Mouse (Mus musculus) liver, embryonic 11.5 days (tissue): ENCODE measurements around the gene Mgat4a. TPM values are rescaled to one million over a fixed set of nuclear protein-coding genes. Genes with fewer than 3 reads are reported as not detected.

ENCODE experiments used
- ATAC-seq: fragments of 200-750 bp; cut with Nextera tagmentation; replicated peaks from 2 replicates; pipeline ENCODE4 v1.8.0; 2017; ENCODE audit warnings: moderate number of reproducible peaks, mild to moderate bottlenecking, moderate TSS enrichment, moderate library complexity; ENCODE audit not compliant: low FRiP score
- DNase-seq: peaks from one replicate; pipeline ENCODE4 v3.0.0-alpha.2; 2017; ENCODE audit warnings: low spot score
- H3K27ac ChIP-seq: fragments of 300-500 bp; sonication (generic); 2 replicates; pipeline ENCODE4 v1.5.1; 2014; ENCODE audit warnings: mild to moderate bottlenecking, low read depth, low read length, control low read depth
- H3K27me3 ChIP-seq: fragments of 300-500 bp; sonication (generic); replicated peaks from 2 replicates; pipeline ENCODE4 v1.6.1; 2014; ENCODE audit warnings: low read length, mixed read lengths; ENCODE audit not compliant: control insufficient read depth, insufficient read depth
- H3K36me3 ChIP-seq: fragments of 300-500 bp; sonication (generic); 2 replicates; pipeline ENCODE4 v1.6.1; 2014; ENCODE audit warnings: mild to moderate bottlenecking, low read length, moderate library complexity, mixed read lengths; ENCODE audit not compliant: control insufficient read depth, insufficient read depth
- H3K4me1 ChIP-seq: fragments of 300-500 bp; sonication (generic); replicated peaks from 2 replicates; pipeline ENCODE4 v1.6.1; 2014; ENCODE audit warnings: low read length, mixed read lengths; ENCODE audit not compliant: control insufficient read depth, insufficient read depth
- H3K4me2 ChIP-seq: fragments of 300-500 bp; sonication (generic); 2 replicates; pipeline ENCODE4 v1.6.1; 2014; ENCODE audit warnings: mild to moderate bottlenecking, control low read depth, moderate library complexity
- H3K4me3 ChIP-seq: fragments of 300-500 bp; sonication (generic); 2 replicates; pipeline ENCODE4 v1.5.1; 2014; ENCODE audit warnings: low read depth, low read length, control low read depth
- H3K9ac ChIP-seq: fragments of 300-500 bp; sonication (generic); 2 replicates; pipeline ENCODE4 v1.6.1; 2014; ENCODE audit warnings: low read depth, low read length, control low read depth
- H3K9me3 ChIP-seq: fragments of 300-500 bp; sonication (generic); 2 replicates; pipeline ENCODE4 v1.6.1; 2016; ENCODE audit warnings: low read length, inconsistent platforms, mixed read lengths; ENCODE audit not compliant: control insufficient read depth
- WGBS: fragments of 180-500 bp; shearing (Covaris S2); extraction: QIAGEN DNeasy Blood & Tissue Kit; methylation state at CpG from one replicate; pipeline ENCODE4 v1.1.7; 2014; 5-methylcytosine and 5-hydroxymethylcytosine counted together
- polyA plus RNA-seq: library from polyadenylated mRNA; unstranded; fragments of >200 nt; fragmentation: Nextera tagmentation; extraction: Ambion mirVana; gene quantifications from 2 replicates; pipeline ENCODE4 v1.2.1, GENCODE M21; 2014

The Mgat4a gene
- 2.6 TPM in 2 replicates for polyA plus RNA-seq

DNA sequence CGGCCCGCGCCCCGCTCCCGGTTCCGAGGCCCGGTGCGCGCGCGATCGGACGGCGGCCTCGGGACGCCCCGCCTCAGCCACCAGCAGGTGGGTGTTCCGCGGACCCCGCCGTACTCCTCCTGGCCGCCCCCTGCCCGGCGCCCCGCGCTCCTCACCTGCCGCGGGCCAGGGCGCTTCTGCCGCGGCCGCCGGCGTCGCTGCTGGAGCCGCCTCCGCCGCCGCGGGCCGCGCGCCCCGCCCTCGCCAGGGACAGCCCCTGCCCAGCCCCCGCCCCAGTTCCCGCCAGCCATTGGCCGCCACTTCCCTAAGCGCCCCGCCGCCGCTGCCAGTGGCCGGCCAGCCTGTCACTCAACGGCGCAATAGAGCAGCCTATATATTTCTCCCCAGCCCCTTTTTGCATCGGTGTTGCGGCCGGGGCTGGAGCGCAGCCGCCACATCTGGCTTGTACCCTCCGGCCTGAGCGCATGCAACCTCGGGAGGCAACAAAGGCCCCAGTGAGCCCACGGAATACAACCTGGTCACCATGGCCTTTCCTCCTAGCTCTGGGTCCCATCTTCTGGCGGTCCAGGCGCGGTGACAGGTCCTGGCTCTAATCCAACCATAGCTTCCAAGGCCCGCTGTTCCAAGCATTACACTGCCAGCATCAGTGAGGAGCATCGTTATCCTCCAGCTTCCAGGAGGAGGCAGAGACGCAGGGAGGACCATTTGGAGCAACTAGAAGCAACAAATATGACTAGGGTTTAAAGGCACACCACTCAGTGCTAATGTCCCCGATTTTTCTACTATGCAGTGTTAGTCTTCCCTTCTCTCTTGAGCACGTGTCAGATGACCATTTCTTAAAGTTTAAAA lies at the start of gene Mgat4a:
TSS of gene Mgat4a (minus strand) at position 207 of the 849 bp plus-strand sequence.
- Histone ChIP-seq H3K9ac (peak within 1 kb of the TSS; percentile 73), H3K4me2 (peak within 1 kb of the TSS; percentile 99), H3K27me3 (peaks cover 19% of the 10 kb centered on the region), H3K36me3 (no peaks in the 10 kb centered on the region), H3K4me1 (peaks cover 6% of the 10 kb centered on the region; the same call in 1 of the 2 replicates), H3K4me3 (peak within 1 kb of the TSS; percentile 85), H3K9me3 (no peaks in the 10 kb centered on the region), H3K27ac (no peak within 1 kb of the TSS)
- ATAC-seq (peak; percentile 99), DNase-seq (peak; percentile 86)
- WGBS = 1% methylated on average over 59 of the region's 72 CpGs

- ATAC-seq (no peak), DNase-seq (no peak)
- Histone ChIP-seq H3K9me3 (no peaks in the 10 kb centered on the region), H3K4me3 (no peak overlapping the region), H3K27me3 (no peaks in the 10 kb centered on the region), H3K4me1 (no peaks in the 10 kb centered on the region), H3K36me3 (no peaks in the 10 kb centered on the region), H3K9ac (no peak overlapping the region), H3K4me2 (no peak overlapping the region), H3K27ac (no peak overlapping the region)
- 55% methylated on average over 13 of the region's 13 CpGs for WGBS
Measured at GRCm38 (mm10) chr1:37585809-37586480, 45.1 kb upstream of the Mgat4a start.

- H3K36me3 ChIP-seq = no peaks in the 10 kb centered on the region
- H3K27me3 ChIP-seq = no peaks in the 10 kb centered on the region
- DNase-seq (no peak), ATAC-seq (no peak)
- H3K4me3 ChIP-seq = no peak overlapping the region
- H3K9ac ChIP-seq = no peak overlapping the region
- no peak overlapping the region for H3K27ac ChIP-seq
- H3K9me3 ChIP-seq = no peaks in the 10 kb centered on the region
- H3K4me1 ChIP-seq = no peaks in the 10 kb centered on the region
- H3K4me2 ChIP-seq = no peak overlapping the region
- WGBS = 63% methylated on average over 9 of the region's 9 CpGs
Measured at GRCm38 (mm10) chr1:37583795-37584464, 43.1 kb upstream of the Mgat4a start.

DNA sequence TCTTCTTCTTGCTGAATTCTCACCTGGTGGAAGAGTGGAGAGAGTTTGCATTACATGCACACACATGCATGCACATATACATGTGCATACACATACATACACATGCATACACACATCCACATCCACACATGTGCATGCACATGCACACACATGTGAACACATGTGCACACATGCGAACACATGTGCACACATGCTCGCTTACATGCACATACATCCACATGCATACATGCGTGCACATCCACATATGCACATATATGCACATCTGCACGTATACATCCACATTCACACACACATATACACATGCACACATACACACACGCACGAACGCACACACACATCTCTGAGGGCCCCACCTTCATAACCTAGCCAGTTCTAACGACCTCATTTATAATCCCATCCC lies 42.4 kb upstream of the Mgat4a start:
- Histone ChIP-seq H3K9me3 (no peaks in the 10 kb centered on the region), H3K27ac (no peak overlapping the region), H3K4me3 (no peak overlapping the region), H3K9ac (no peak overlapping the region), H3K4me2 (no peak overlapping the region), H3K36me3 (no peaks in the 10 kb centered on the region), H3K27me3 (no peaks in the 10 kb centered on the region), H3K4me1 (no peaks in the 10 kb centered on the region)
- no peak for DNase-seq
- ATAC-seq = no peak
- 88% methylated on average over 8 of the region's 8 CpGs for WGBS

DNA sequence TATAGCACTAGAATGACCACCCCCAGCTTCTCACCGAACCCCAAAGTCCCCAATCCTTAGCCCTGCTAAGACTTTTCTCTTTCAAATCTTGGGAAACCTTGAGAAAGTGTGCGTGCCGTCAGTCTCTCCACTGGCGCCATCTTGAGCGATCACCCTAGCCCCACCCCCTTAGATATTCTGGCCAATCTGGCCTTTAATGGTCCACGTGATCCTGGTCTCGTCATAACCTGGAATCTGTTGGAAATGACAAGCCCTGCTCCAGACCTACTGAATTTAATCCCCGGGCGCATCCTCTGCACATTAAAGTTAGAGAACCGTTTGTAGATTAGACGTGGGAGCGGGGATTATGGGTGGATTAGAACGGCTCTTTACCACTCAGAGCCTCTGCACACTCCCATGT lies 38.9 kb upstream of the Mgat4a start:
- H3K27me3 ChIP-seq = no peaks in the 10 kb centered on the region
- H3K4me2 ChIP-seq = no peak overlapping the region
- DNase-seq (no peak), ATAC-seq (no peak)
- no peaks in the 10 kb centered on the region for H3K4me1 ChIP-seq
- no peak overlapping the region for H3K4me3 ChIP-seq
- no peaks in the 10 kb centered on the region for H3K9me3 ChIP-seq
- H3K36me3 ChIP-seq = no peaks in the 10 kb centered on the region
- no peak overlapping the region for H3K27ac ChIP-seq
- WGBS = 87% methylated on average over 13 of the region's 13 CpGs
- H3K9ac ChIP-seq = no peak overlapping the region

- H3K9ac ChIP-seq = no peak overlapping the region
- ATAC-seq (no peak), DNase-seq (no peak)
- H3K36me3 ChIP-seq = no peaks in the 10 kb centered on the region
- 78% methylated on average over 10 of the region's 10 CpGs for WGBS
- H3K4me2 ChIP-seq = no peak overlapping the region
- H3K27me3 ChIP-seq = no peaks in the 10 kb centered on the region
- H3K4me1 ChIP-seq = no peaks in the 10 kb centered on the region
- no peak overlapping the region for H3K4me3 ChIP-seq
- no peak overlapping the region for H3K27ac ChIP-seq
- H3K9me3 ChIP-seq = no peaks in the 10 kb centered on the region
Measured at GRCm38 (mm10) chr1:37572528-37573272, 31.9 kb upstream of the Mgat4a start.

DNA sequence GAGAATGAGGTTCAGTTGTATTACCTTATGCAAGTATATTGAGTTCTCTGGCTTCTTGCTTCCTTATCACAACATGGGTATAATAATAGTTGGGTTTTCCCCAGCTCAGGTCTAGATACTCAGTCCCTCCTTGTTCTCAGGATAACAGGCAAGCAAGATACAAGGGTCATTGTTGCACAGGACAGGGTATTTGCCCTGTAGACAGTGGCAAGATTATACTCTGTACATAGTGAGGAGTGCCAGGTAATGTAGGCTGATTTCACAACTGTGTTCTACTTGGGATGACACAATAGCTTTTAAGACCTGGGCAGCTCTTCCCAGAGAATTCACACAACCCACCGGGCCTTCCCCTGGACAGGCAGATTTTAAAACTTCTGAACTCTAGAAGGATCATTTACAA lies 27.6 kb upstream of the Mgat4a start:
- no peaks in the 10 kb centered on the region for H3K27me3 ChIP-seq
- no peak overlapping the region for H3K4me2 ChIP-seq
- no peak overlapping the region for H3K9ac ChIP-seq
- H3K9me3 ChIP-seq = no peaks in the 10 kb centered on the region
- WGBS = 97% methylated on average over 1 of the region's 1 CpGs
- H3K4me1 ChIP-seq = no peaks in the 10 kb centered on the region
- ATAC-seq = no peak
- no peak overlapping the region for H3K27ac ChIP-seq
- H3K36me3 ChIP-seq = no peaks in the 10 kb centered on the region
- no peak overlapping the region for H3K4me3 ChIP-seq
- no peak for DNase-seq

GRCm38 (mm10) chr1:37566754-37567153 lies 25.9 kb upstream of the Mgat4a start:
- ATAC-seq (no peak), DNase-seq (no peak)
- Histone ChIP-seq H3K27me3 (no peaks in the 10 kb centered on the region), H3K4me3 (no peak overlapping the region), H3K4me2 (no peak overlapping the region), H3K9ac (no peak overlapping the region), H3K4me1 (no peaks in the 10 kb centered on the region), H3K9me3 (no peaks in the 10 kb centered on the region), H3K36me3 (no peaks in the 10 kb centered on the region), H3K27ac (no peak overlapping the region)
- WGBS = 83% methylated on average over 4 of the region's 4 CpGs
